Mouse (Mus musculus) testis, postnatal 10 days (tissue): ENCODE results near the gene Dcxr.
"Not testable (repeated sequence)": the region's sequence is repeated elsewhere in the genome, so short reads cannot be mapped to it uniquely, and the experiment has no call there.

ENCODE experiments used
- DNase-seq: peaks from one replicate; pipeline ENCODE4 v3.0.0; 2021; ENCODE audit warnings: low spot score

Gene Dcxr

GRCm38 (mm10) chr11:120707969-120708368, 19.1 kb downstream of the Dcxr start:
- DNase-seq, result no peak

- no peak for DNase-seq
Measured at GRCm38 (mm10) chr11:120707225-120707624, 19.9 kb downstream of the Dcxr start.

- no peak for DNase-seq
Measured at GRCm38 (mm10) chr11:120706120-120706519, 21.0 kb downstream of the Dcxr start.

- no peak for DNase-seq
Measured at GRCm38 (mm10) chr11:120704486-120705325, 22.4 kb downstream of the Dcxr start.

GRCm38 (mm10) chr11:120703696-120704454, 23.2 kb downstream of the Dcxr start:
- no peak for DNase-seq

GRCm38 (mm10) chr11:120697741-120698140, 29.3 kb downstream of the Dcxr start:
- DNase-seq, result no peak

- no peak for DNase-seq
Measured at GRCm38 (mm10) chr11:120696568-120696967, 30.5 kb downstream of the Dcxr start.

GRCm38 (mm10) chr11:120695641-120696040, 31.4 kb downstream of the Dcxr start:
- DNase-seq, result no peak

GRCm38 (mm10) chr11:120695184-120695583, 31.9 kb downstream of the Dcxr start:
- no peak for DNase-seq

GRCm38 (mm10) chr11:120693461-120693860, 33.6 kb downstream of the Dcxr start:
- no peak for DNase-seq

- no peak for DNase-seq
Measured at GRCm38 (mm10) chr11:120692471-120693011, 34.5 kb downstream of the Dcxr start.

- no peak for DNase-seq
Measured at GRCm38 (mm10) chr11:120689365-120689764, 37.7 kb downstream of the Dcxr start.

GRCm38 (mm10) chr11:120686650-120687272, 40.3 kb downstream of the Dcxr start:
- DNase-seq, result no peak

GRCm38 (mm10) chr11:120684660-120685059, 42.4 kb downstream of the Dcxr start:
- no peak for DNase-seq

- DNase-seq, result no peak
Measured at GRCm38 (mm10) chr11:120684086-120684485, 43.0 kb downstream of the Dcxr start.

- no peak for DNase-seq
Measured at GRCm38 (mm10) chr11:120683536-120683935, 43.5 kb downstream of the Dcxr start.

- no peak for DNase-seq
Measured at GRCm38 (mm10) chr11:120682683-120683082, 44.4 kb downstream of the Dcxr start.

- no peak for DNase-seq
Measured at GRCm38 (mm10) chr11:120679909-120680308, 47.2 kb downstream of the Dcxr start.

GRCm38 (mm10) chr11:120676951-120677350, 50.1 kb downstream of the Dcxr start:
- no peak for DNase-seq

- DNase-seq, result not testable (repeated sequence)
Measured at GRCm38 (mm10) chr11:120675875-120676274, 51.2 kb downstream of the Dcxr start.
